Mouse (Mus musculus) adrenal gland, postnatal 4 days (tissue): ENCODE results near the gene Atp6v1fnb. TPM values are rescaled to one million over a fixed set of nuclear protein-coding genes. Genes with fewer than 3 reads are reported as not detected.

ENCODE experiments used
- DNase-seq, 2 experiments: peaks; one replicate each; pipeline ENCODE4 v3.0.0; 2021 to 2022; ENCODE audit warnings: low spot score in 2 of 2, mixed read lengths in 2 of 2
- total RNA-seq, 2 experiments: library from RNA; stranded (reverse); gene quantifications; 2 replicates each; pipeline ENCODE4 v1.2.3; 2021

Atp6v1fnb gene
- total RNA-seq, 2 experiments from 2014 or later: 0.92 to 1.1 TPM

DNA sequence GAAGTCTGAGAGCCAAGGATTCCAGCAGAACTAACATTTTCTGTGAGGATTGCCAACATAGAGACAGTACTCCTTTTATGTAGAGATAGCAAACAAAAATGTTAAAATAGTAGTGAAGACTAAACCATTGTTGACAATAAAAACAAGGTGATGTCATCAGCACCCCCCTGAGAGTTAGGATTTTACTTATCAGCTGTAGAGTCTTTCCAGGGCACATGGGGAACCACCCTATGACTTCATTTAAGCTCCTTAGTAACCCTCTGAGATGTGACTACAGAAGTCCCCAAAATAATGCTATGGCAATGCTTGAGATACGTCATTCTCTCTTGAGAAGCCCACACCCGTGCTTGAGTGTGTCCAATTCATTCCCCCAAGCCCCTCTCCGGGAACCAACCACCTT lies 7.8 kb upstream of the Atp6v1fnb start:
- DNase-seq: no peak

DNA sequence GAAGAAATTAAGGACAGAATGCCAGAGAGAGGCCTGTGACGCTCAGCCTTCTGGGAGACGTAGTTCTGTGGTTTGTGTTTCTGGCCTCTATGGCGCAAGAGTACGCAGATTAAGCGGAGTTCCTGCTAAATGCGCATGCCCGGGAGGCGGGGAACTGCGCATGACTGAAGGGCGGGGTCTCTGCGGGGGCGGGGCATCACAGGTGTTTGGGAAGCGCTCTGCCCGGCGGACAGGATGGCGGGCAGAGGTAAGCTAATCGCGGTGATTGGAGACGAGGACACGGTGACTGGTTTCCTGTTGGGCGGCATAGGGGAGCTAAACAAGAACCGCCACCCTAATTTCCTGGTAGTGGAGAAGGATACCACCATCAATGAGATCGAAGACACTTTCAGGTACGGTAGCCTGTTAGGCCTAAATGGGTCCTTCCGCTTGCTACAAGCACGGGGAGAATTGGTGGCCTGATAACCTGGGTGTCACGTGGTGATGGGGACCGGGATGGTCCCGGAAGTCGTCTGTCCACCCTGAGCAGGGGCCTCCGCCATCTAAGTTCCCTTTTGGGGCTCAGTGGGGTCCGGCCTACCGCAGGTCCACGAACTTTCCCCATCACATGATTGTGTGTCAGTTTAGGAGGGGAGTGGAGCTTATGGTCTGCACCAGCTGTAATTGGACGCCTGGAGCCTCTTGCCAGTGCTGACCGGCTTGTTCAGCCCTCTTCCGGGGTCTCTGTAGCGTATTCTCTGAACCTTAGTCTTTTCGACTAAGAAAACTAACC lies 3.5 kb upstream of the Atp6v1fnb start, which contains the start of gene Atp6v1f:
Gene Atp6v1f (plus strand): TSS at position 136 of the 772 bp plus-strand sequence.
- peak; percentile 75 to 87 for DNase-seq

DNA sequence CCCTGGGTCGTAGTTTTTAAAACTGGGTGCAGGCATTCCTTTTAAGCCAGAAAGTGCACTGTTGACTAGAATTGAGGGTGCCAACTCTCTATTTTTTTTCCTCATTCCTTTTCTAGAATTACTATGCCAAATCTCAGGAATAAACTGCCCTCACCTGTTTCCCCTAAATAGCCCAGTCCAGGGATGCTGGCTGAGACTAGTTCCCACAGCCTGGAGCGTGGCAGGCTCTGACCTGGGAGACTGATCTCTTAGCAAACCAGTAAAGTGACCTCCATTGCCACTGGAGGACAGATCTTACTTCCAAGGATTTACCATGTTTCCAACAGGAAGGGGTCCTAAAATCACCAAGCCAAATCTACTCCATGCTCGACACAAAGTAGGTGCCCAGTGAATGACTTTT lies 2.4 kb upstream of the Atp6v1fnb start:
- no peak for DNase-seq

DNA sequence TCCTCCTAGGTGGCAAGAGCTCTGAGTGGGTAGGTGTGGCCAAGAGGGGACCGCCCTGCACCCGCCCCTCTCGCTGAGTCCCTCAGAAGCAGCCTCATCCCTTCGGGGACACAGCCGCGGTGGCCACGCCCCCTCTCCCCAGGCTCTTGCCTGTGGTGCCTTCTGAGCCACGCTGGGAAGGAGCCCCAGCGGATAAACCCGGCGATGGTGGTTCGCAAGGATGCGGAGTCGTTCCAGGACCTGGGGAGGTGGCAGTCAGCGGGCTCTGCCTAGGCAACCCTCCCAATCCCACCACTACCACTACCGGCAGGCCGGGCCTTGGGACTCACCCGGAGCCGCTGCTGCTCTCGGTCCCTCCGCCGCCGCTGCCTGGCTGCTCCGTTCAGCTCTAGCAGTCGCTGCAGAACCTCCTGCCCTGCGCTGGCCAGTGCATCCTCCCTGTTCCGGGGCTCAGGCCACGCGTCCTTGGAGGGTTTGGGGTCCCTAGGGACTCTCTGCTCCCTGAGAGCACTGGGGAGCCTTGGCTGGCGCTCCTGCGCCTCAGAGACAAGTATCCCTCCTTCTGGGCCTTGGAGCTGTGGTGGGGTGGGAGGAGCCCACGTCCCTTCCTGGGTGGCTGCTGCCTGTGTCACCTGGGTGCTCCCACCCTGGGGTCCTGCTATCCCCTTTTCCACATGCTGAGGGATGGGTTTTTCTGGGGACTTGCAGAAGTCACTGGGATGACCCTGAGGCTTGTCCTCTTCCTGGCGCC lies 2.9 kb downstream of the Atp6v1fnb start:
- DNase-seq: peak; percentile 50 to 63

DNA sequence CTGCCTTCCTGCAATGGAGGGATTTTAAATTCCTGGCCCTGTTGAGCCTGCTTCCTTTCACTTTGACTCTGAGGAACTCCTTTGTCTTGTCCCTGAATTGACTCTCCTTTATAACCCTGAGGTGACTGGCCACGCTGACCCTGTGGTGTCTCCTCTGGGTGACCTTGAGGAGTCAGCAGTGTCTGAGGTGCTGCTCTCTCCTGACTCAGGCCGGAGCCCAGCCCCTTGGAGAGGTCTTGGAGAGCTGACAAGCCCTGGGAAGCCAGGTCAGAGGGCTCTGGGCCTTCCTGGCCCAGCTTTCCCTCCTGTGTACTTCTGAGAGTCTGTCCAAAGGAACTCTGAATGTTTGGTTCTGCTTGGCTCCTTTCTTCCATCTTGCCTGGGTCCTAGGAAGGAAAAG lies 3.5 kb downstream of the Atp6v1fnb start:
- no peak for DNase-seq

DNA sequence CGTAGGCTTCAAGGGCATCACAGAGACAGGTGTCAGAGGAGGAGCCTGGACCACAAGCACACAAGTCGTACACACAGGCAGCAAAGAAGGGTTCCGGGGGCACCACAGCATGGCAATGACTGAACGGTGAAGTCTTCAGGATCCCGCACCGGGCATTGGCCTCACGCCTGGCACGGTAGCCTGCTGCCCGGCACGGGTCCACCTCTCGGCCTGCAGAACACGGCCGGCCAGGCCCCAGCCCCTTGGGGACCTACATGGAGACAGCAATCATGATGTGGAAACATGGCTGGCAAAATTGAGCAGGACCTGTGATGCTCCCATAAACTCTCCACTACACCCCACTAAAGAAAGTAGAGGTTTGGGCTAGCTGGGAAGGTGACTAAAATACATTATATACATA lies 11.5 kb downstream of the Atp6v1fnb start:
- DNase-seq: no peak

DNA sequence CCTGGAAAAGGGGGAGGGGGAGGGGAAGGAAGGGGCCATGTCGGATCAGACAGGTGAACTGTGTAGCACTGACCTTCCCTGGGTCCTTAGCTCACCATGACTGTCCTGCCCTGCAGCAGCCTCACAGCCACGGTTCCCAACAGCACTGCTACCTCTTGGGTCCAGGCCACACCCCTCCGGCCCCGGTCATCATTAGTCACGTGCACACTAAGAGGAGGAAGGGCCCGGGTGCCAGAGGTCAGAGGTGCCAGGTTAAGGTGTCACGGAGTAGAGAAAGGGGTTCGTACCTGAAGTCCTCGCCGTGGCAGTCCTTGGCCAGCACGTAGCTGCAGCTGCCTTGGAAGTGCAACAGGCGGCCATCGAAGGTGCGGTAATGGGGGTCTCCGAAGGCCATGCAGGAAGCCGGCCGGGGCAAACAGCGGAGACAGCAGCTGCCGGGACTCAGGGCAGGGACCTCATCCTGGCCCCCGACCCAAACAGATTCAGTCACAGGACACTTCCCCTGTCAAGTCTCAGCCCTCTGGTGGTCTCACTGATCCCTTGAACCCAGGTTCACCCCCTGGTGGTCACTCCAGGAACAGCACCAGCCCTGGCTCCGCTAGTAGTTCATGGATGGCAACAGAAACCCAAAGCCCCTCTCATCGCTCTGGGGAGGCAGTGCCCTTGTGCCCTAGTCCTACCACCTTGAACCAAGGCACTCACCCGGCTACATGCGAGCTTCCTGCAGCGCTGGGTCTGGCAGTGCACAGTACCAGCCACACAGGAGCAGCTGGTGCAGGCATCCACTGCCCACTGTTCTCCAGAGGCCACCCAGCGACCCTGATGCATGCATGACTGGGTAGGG lies 13.7 kb downstream of the Atp6v1fnb start:
- peak; percentile 55 to 57 for DNase-seq

DNA sequence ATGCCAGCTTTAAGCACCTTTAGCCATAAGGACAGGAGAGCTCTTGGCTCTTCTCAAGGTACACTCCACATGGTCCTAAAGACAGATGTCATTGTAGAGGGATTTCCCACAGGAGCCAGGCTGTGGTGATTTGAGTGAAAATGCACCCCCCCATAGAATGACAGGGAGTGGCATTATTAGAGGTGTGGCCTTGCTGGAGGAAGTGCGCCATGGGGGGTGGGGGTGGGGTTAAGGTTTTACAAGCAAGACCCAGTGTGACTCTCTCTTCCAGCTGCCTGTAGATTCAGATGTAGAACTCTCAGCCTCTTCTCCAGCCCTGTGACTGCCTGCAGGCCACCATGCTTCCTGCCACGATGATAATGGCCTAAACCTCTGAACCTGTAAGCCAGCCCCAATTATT lies 14.7 kb downstream of the Atp6v1fnb start:
- DNase-seq: no peak

DNA sequence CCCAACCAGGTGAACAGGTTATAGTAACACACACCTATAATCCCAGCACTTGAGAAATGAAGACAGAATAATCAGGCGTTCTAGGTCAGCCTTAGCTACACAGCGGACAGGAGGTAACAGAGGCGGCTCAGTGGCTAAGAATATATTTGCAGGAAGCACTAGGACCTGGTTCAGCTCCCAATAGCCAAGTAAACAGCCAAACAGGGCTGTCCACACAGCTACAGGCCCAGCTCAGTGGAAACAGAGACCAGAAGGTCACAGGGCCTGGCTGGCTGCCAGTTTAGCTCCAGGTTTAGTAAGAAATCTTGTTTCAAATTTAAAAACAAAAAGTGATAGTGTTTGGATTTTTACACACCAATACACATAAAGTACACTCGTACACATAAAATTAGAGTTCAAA lies 22.9 kb downstream of the Atp6v1fnb start:
- no peak for DNase-seq

DNA sequence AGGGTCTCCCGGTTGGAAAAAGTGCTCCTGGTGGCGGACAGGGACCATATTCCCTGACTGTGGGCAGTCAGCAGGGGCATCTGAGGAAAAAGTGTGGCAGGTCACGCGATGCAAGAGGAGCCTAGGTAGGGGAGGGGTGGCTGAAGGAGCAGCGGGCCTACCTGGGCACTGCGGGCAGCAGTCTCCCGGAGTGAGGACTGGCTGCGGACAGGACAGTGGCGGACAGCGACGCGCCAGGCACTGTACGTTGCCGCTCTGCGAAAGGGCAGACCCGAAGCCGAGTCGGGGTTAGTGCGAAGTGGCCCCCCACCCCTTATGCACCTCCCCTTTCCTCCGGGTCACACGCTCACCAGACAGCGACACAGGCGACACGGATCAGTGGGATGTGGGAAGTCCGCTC lies 25.0 kb downstream of the Atp6v1fnb start:
- no peak for DNase-seq

DNA sequence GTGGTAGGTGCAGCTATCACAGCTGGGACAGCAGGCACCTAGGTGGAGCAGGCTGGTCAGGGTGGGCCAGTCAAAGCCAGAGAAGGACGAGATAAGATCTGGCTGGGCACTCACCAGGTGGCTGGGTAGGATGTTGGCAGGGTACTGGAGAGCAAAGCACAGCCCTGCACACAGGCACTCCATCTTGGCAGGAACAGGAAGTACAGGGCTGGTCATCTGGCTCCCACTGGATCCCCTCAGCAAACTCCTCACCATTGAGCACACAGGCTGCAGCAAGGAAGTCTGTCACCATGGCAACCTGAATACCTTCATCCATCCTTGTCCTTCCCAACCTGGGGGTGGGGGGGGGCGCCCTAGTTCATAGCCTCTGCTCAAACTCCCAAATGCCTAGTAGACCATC lies 26.6 kb downstream of the Atp6v1fnb start:
- DNase-seq: no peak

DNA sequence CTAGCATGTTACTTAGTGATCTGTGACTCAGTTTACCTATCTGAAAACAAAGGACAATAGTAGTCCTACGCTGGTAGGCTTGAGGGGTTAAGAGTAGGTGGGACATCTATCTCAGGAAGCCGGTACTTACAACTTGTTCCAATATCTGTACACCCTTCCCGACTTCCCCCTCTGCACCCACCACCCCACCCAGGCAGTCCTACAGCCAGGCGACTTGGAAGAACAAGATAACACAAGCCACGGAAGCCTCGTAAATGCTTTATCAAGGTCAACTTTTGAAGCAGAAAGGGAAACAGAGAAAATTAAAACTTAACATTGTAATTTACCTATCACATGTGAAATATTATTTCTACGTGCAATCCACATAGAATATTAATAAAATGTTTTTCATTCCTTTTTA lies 28.9 kb downstream of the Atp6v1fnb start:
- DNase-seq: no peak

DNA sequence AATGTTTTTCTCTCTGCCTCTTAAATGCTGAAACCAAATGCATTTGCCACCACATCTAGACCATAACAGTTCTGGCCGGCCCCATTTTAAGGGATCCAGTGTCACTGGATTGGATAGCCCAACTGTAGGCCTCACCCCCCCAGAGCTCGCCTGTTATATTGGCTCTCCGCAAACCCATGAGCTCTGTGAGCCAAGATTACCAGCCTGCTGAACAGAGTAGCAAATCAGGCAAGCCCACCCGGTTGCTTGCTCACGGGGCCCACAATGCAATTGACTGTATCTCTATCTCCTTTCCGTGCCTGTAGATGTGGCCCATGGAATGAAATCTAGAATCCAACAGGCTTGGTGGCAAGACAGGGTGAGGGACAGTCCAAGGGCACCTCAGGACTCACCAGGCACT lies 29.6 kb downstream of the Atp6v1fnb start:
- DNase-seq: no peak

DNA sequence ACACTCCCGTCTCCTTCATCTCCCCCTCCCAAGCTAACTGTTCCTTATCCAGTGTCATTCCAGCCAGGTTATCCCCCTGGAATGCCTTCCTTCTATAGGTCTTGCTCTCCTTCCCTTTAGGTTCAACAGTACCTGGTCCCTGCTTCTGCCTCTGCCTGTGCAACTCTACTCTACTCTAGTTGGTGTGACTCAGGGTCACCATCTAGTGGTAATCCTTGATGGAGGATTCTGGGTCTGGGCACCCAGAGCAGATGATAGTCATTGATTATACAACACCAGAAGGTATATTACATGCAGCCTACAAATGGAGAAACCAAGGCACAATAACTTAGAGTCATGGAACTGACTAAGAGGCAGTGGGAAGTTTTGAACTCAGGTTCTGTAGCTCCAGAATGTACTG lies 30.4 kb downstream of the Atp6v1fnb start:
- no peak for DNase-seq

DNA sequence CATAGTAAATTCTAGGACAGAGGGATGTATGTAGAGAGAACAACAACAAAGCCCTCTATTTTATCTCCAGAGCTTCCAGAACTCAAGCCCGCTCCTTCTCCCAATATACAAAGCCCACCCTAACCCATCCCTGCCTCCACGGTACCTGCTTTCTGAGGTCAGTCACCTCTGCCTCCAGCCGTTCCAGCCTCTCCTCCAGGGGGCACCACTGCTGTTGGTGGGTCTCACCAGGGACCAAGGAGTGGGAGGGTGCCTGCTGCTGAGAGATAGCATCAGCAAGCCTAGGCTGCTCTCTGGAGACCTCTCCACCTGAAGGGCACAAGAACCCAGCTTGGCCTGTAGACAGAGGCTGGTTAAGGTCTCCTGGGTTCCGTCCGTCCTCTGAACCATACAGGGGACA lies 34.3 kb downstream of the Atp6v1fnb start:
- DNase-seq: no peak

DNA sequence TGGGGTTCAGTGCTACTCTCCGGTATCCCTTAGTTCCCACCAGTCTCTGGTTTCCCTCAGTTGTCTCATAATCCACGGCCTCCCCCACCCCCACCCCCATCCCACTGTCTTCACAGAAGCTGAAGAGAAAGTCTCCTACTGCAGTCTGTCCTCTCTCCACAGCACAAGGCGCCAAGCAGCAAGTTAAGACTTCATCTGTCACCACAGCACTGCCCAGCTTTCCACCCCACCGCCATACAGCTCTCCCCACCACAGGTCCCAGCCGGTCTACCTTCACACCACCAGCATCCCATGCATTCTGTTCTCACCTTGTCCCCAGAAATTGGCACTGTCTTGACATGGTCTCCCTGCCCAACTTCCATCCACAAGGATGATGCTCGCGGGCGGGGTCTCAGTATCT lies 35.6 kb downstream of the Atp6v1fnb start:
- no peak for DNase-seq

DNA sequence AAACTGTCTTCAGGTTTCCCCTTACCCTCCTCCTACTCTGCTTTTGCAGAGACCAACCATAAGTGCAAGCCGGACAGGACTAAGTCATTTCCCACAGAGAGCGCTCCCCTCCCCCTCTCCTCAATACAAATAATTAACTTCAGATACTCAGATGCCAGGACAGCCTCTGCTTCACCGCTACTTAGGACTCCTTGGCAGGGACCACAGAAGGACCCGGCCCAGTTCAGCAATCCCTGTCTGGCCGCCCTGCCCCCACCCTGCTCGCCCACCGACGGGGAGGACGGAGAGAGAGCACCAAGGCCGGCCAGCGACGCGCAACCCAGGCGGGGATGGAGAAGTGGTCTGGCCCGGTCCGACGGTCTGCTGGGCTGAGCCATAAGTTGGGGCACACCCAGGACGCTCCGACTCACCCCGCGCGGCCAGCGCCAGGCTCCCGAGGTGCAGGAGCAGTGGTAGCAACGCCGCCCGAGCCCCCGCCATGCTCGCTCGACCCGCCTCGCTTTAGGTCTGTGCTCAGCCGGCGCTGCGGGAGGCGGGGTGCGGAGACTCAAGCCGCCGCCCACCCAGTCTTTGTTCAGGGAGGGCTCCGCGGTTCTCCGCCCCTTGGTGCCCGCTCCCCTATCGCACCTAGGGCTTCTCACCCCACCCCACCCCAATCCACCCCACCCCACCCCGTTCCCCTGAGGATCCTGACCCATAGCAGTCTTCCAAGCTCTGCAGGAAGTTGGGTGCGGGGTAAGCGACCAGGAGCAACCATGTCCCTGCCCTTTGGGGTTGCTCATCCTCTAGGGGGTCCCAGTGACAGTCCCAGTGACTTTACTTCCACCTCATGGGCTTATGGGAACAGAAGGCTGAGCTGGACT lies 36.4 kb downstream of the Atp6v1fnb start, which contains the start of gene Kcp:
Gene Kcp (minus strand): TSS at position 506 of the 863 bp plus-strand sequence.
- DNase-seq: no peak

DNA sequence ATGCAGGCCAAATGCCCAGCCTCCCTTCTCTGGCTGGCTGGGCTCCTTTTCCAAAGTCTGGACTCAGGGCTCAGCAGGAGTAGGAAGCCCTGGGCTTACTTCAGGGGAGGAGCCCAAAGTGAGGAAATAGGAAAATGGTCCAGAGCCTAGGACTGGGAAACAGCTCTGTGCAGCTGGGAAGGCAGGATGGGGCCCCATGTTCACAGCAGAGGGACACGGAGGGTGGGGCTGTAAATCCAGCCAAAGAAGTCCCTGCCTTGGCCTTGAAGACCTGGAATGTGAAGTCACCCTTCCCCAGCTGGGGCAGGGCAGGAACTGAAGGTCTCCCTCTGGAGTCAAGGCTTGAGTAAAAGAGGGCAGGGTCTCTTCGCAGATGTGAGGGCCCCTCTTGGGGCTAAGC lies 37.8 kb downstream of the Atp6v1fnb start:
- no peak for DNase-seq

DNA sequence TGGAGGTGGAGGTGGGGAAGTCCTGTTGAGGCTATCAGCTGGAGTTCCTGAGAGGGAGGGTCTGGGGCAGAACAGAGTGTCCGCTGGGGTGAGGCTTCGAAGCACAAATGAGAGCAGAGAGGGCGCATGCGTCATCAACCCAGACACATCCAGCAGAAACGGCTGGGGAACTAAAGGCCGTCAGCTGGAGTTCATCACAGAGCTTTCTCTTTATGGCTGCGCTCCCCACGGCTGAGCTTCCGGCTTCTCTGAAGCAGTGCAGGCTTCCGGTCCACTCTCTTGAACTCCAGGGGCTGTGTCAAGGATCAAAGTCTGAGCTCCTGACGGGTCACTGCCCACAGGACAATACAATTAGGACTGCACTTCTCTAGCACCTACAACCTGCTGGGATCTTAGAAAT lies 42.0 kb downstream of the Atp6v1fnb start:
- no peak for DNase-seq

DNA sequence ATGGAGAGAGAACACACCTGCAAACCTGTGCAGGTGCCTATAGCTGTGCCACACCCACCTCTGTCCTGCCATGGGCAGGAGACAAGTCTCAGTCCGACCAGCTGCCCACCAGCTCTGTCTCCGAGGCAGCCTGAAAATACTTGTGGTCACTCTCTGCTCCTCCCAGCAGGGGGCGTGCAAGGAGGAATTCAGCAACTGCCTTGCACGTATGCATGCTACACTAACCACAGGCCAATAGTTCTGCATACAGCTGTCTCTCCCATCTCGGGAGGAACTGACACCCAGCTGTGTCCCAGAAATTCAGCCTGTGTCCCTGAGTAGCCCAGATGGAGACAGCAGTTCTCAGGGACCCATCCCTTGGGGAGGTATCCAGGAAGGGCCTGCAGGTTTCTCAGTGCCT lies 45.9 kb downstream of the Atp6v1fnb start:
- peak; percentile 46 to 65 for DNase-seq
